8 mouse cellular contexts compared by ENCODE assay signal in the genomic region with DNA sequence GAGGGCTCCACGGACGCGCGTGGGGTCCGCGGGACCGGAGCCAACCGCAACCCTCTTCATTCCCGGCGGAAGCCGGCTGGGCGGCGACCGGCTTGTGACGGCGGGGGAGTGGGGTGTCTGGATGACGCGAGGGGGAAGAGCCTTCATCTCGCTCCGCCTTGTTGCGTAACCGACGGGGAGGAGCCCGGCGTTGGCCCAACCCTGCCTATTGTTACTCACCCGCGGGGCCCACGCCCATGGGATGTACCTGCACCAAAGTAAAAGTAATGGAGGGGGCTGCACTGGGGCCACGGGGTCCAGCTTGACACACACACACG. TPM values are rescaled to one million over a fixed set of nuclear protein-coding genes. Genes with fewer than 3 reads are reported as not detected.
DNase-seq lines count a peak whose midpoint lies in the region; ATAC-seq and TF ChIP-seq lines count a peak whose summit lies in the region.

No protein-coding gene starts in this region.

- H3K4me1 ChIP-seq in bone marrow macrophage, adult 2 months (ENCODE audit: control insufficient read depth, insufficient read depth, low read length): peaks cover 39% of the 10 kb centered on the region
- no peaks in the 10 kb centered on the region for H3K4me1 ChIP-seq in embryonic fibroblast, embryonic 13.5 days (ENCODE audit: control insufficient read depth, insufficient read depth, low read length)
- H3K4me1 ChIP-seq in heart, embryonic 12.5 days (replicated peaks): peaks cover 4% of the 10 kb centered on the region; the same call in 1 of the 2 replicates
- H3K4me1 ChIP-seq in kidney, postnatal 0 days (replicated peaks; ENCODE audit: insufficient read depth, low read length): no peaks in the 10 kb centered on the region
- no peaks in the 10 kb centered on the region for H3K4me1 ChIP-seq in liver, embryonic 11.5 days (replicated peaks; ENCODE audit: control insufficient read depth, insufficient read depth, low read length)

- H3ac ChIP-seq in C2C12 (ENCODE audit: control insufficient read depth, insufficient read length, low read depth): peak overlapping the region; percentile 76
- no peak overlapping the region for H3ac ChIP-seq in myocyte (ENCODE audit: control insufficient read depth, insufficient read length)

- H3K4me3 ChIP-seq in C2C12 (ENCODE audit: insufficient read depth, poor library complexity, severe bottlenecking): peak overlapping the region; percentile 41
- peak overlapping the region; percentile 80 for H3K4me3 ChIP-seq in bone marrow macrophage, adult 2 months (ENCODE audit: insufficient read depth, low read length)
- H3K4me3 ChIP-seq in embryonic fibroblast, embryonic 13.5 days (ENCODE audit: insufficient read depth, low read length): peak overlapping the region; percentile 85
- peak overlapping the region; percentile 64 for H3K4me3 ChIP-seq in heart, embryonic 12.5 days
- peak overlapping the region; percentile 48 for H3K4me3 ChIP-seq in kidney, postnatal 0 days (replicated peaks; ENCODE audit: low read depth, low read length)
- H3K4me3 ChIP-seq in liver, embryonic 11.5 days (ENCODE audit: low read depth, low read length): peak overlapping the region; percentile 58
- peak overlapping the region; percentile 70 for H3K4me3 ChIP-seq in myocyte

- DNase-seq in kidney, postnatal 0 days (ENCODE audit: low spot score): peak; percentile 88
- peak; percentile 78 for DNase-seq in liver, embryonic 11.5 days (ENCODE audit: low spot score)
- DNase-seq in spleen, postnatal 4 days (ENCODE audit: low spot score in 2 of 2): peak; percentile 81 to 89

- WGBS in heart, embryonic 12.5 days: 9% methylated on average over 27 of the region's 30 CpGs
- WGBS in kidney, postnatal 0 days: 19% methylated on average over 29 of the region's 30 CpGs
- 12% methylated on average over 26 of the region's 30 CpGs for WGBS in liver, embryonic 11.5 days

- peak overlapping the region; percentile 79 for H3K9ac ChIP-seq in heart, embryonic 12.5 days
- peak overlapping the region; percentile 63 for H3K9ac ChIP-seq in kidney, postnatal 0 days (ENCODE audit: low read depth, low read length)
- H3K9ac ChIP-seq in liver, embryonic 11.5 days (ENCODE audit: low read depth, low read length): peak overlapping the region; percentile 58

- TF ChIP-seq POLR2A in bone marrow macrophage, adult 2 months (IDR thresholded peaks at IDR 0.05; ENCODE audit: borderline replicate concordance, low read depth, low read length): no peak
- peak; percentile 74 for TF ChIP-seq POLR2A in embryonic fibroblast, embryonic 13.5 days (IDR thresholded peaks at IDR 0.05; ENCODE audit: low read depth, low read length)
- peak; percentile 83 for TF ChIP-seq POLR2A in myocyte (IDR thresholded peaks at IDR 0.05; ENCODE audit: insufficient read length, low read depth)

- H3K4me2 ChIP-seq in heart, embryonic 12.5 days: peak overlapping the region; percentile 75
- H3K4me2 ChIP-seq in kidney, postnatal 0 days (ENCODE audit: low read length): peak overlapping the region; percentile 61
- peak overlapping the region; percentile 77 for H3K4me2 ChIP-seq in liver, embryonic 11.5 days
- H3K4me2 ChIP-seq in myocyte (ENCODE audit: low read depth): peak overlapping the region; percentile 69

- peaks cover 47% of the 10 kb centered on the region for H3K79me2 ChIP-seq in C2C12 (ENCODE audit: control insufficient read depth, insufficient read depth)
- H3K79me2 ChIP-seq in myocyte (ENCODE audit: control insufficient read depth, insufficient read depth): peaks cover 45% of the 10 kb centered on the region

- peaks cover 32% of the 10 kb centered on the region for H3K79me3 ChIP-seq in C2C12 (ENCODE audit: low read depth)

- H3K9me3 ChIP-seq in heart, embryonic 12.5 days (replicated peaks): no peaks in the 10 kb centered on the region
- H3K9me3 ChIP-seq in kidney, postnatal 0 days (replicated peaks; ENCODE audit: low read length): no peaks in the 10 kb centered on the region
- H3K9me3 ChIP-seq in liver, embryonic 11.5 days (ENCODE audit: control insufficient read depth, low read length): no peaks in the 10 kb centered on the region

- peak overlapping the region; percentile 74 for H3K27ac ChIP-seq in bone marrow macrophage, adult 2 months (ENCODE audit: insufficient read depth, low read depth, low read length)
- H3K27ac ChIP-seq in embryonic fibroblast, embryonic 13.5 days (ENCODE audit: insufficient read depth, low read length): no peak overlapping the region
- H3K27ac ChIP-seq in heart, embryonic 12.5 days (ENCODE audit: poor library complexity, severe bottlenecking): 0 out of 2 replicates have a peak overlapping the region, but pooled peaks have one; percentile 34
- H3K27ac ChIP-seq in kidney, postnatal 0 days: peak overlapping the region; percentile 92; the same call in 1 of the 2 replicates
- H3K27ac ChIP-seq in liver, embryonic 11.5 days (ENCODE audit: low read depth, low read length): no peak overlapping the region

- TF ChIP-seq CTCF in C2C12 (IDR thresholded peaks at IDR 0.05; ENCODE audit: control insufficient read depth, insufficient read depth, insufficient read length): no peak
- no peak for TF ChIP-seq CTCF in bone marrow macrophage, adult 2 months (IDR thresholded peaks at IDR 0.05; ENCODE audit: low read depth, low read length)
- TF ChIP-seq CTCF in embryonic fibroblast, embryonic 13.5 days (IDR thresholded peaks at IDR 0.05; ENCODE audit: borderline replicate concordance, insufficient read depth, low read length): no peak
- TF ChIP-seq CTCF in kidney, postnatal 0 days (IDR thresholded peaks at IDR 0.05; ENCODE audit: low read depth): no peak

- H3K36me3 ChIP-seq in C2C12 (ENCODE audit: control insufficient read depth, insufficient read depth) (no peaks in the 10 kb centered on the region), myocyte (ENCODE audit: control insufficient read depth, insufficient read depth) (no peaks in the 10 kb centered on the region)
- H3K36me3 ChIP-seq in heart, embryonic 12.5 days: no peaks in the 10 kb centered on the region
- no peaks in the 10 kb centered on the region for H3K36me3 ChIP-seq in kidney, postnatal 0 days (ENCODE audit: insufficient read depth, low read length)
- no peaks in the 10 kb centered on the region for H3K36me3 ChIP-seq in liver, embryonic 11.5 days (ENCODE audit: control insufficient read depth, insufficient read depth, low read length)

- peak; percentile 97 for ATAC-seq in heart, embryonic 12.5 days (ENCODE audit: insufficient number of reproducible peaks, low FRiP score)
- ATAC-seq in kidney, postnatal 0 days (replicated peaks; ENCODE audit: low FRiP score, low read depth): peak; percentile 96
- peak; percentile 96 for ATAC-seq in liver, embryonic 11.5 days (replicated peaks; ENCODE audit: low FRiP score)

- H3K27me3 ChIP-seq in C2C12 (ENCODE audit: control insufficient read depth, insufficient read depth, insufficient read length) (no peaks in the 10 kb centered on the region), myocyte (ENCODE audit: control insufficient read depth, insufficient read depth, insufficient read length) (no peaks in the 10 kb centered on the region)
- no peaks in the 10 kb centered on the region for H3K27me3 ChIP-seq in heart, embryonic 12.5 days (replicated peaks)
- no peaks in the 10 kb centered on the region for H3K27me3 ChIP-seq in kidney, postnatal 0 days (ENCODE audit: insufficient read depth, low read length)
- H3K27me3 ChIP-seq in liver, embryonic 11.5 days (replicated peaks; ENCODE audit: control insufficient read depth, insufficient read depth, low read length): no peaks in the 10 kb centered on the region

TF ChIP-seq in C2C12, 6 proteins besides CTCF, POLR2A, EP300 and RAD21:
- TF ChIP-seq MYOG (IDR thresholded peaks at IDR 0.05; ENCODE audit: control insufficient read depth, extremely low read depth, insufficient read length) (no peak), CEBPB (IDR thresholded peaks at IDR 0.05; ENCODE audit: low read depth) (peak; percentile 87)

TF ChIP-seq in myocyte, 11 proteins besides CTCF, POLR2A, EP300 and RAD21:
- TF ChIP-seq MYOD1 (IDR thresholded peaks at IDR 0.05; ENCODE audit: control insufficient read depth in 1 of 3, insufficient read length in 2 of 3, low read depth in 2 of 3) (no peak), MAX (IDR thresholded peaks at IDR 0.05; ENCODE audit: low read depth) (no peak), SRF (IDR thresholded peaks at IDR 0.05; ENCODE audit: control insufficient read depth, insufficient read length, low read depth) (no peak), MYOG (IDR thresholded peaks at IDR 0.05; ENCODE audit: control insufficient read depth in 1 of 3, insufficient read depth in 1 of 3, insufficient read length in 2 of 3, low read depth in 2 of 3) (no peak), TCF12 (IDR thresholded peaks at IDR 0.05; ENCODE audit: insufficient read depth, poor library complexity, severe bottlenecking) (no peak), E2F4 (IDR thresholded peaks at IDR 0.05; ENCODE audit: insufficient read depth) (no peak), POLR2AphosphoS2 (IDR thresholded peaks at IDR 0.05; ENCODE audit: insufficient read length, low read depth) (peak; percentile 66), TCF3 (IDR thresholded peaks at IDR 0.05; ENCODE audit: insufficient read length, low read depth) (no peak), USF1 (IDR thresholded peaks at IDR 0.05; ENCODE audit: low read depth) (no peak), REST (IDR thresholded peaks at IDR 0.05; ENCODE audit: insufficient read depth, insufficient read length) (no peak), CEBPB (IDR thresholded peaks at IDR 0.05; ENCODE audit: insufficient read depth, poor library complexity, severe bottlenecking) (peak; percentile 81)

RNA-seq across cellular contexts. Expression of a gene that starts 0.3 kb away (rescaled TPM):
- 7.0 TPM for polyA plus RNA-seq in C2C12 (2012; fragmentation: generic; extraction: Trizol)
- polyA plus RNA-seq in bone marrow macrophage, adult 2 months (2012; ENCODE audit: insufficient read depth, insufficient read length, missing spikeins): 39.9 and 50.5 TPM in 2 replicates
- 6.2 and 7.2 TPM in 2 replicates for polyA plus RNA-seq in embryonic fibroblast, embryonic 13.5 days (2011; ENCODE audit: insufficient read length, low read depth, missing spikeins)
- 11.4 and 12.7 TPM in 2 replicates for polyA plus RNA-seq in heart, embryonic 12.5 days (2016; fragmentation: Nextera tagmentation; extraction: Ambion mirVana)
- polyA plus RNA-seq in kidney, postnatal 0 days (2015; fragmentation: Nextera tagmentation; extraction: Ambion mirVana): 13.9 and 14.5 TPM in 2 replicates
- polyA plus RNA-seq in liver, embryonic 11.5 days (2014; fragmentation: Nextera tagmentation; extraction: Ambion mirVana): 6.4 and 6.6 TPM in 2 replicates
- polyA plus RNA-seq in myocyte (2012; fragmentation: generic; extraction: Trizol): 11.6 TPM

RNA-seq across cellular contexts. Expression of a gene that starts 57.6 kb away (rescaled TPM):
- polyA plus RNA-seq in C2C12 (2012; fragmentation: generic; extraction: Trizol): not detected
- polyA plus RNA-seq in bone marrow macrophage, adult 2 months (2012; ENCODE audit: insufficient read depth, insufficient read length, missing spikeins): not detected in 2 replicates
- not detected in 2 replicates for polyA plus RNA-seq in embryonic fibroblast, embryonic 13.5 days (2011; ENCODE audit: insufficient read length, low read depth, missing spikeins)
- polyA plus RNA-seq in heart, embryonic 12.5 days (2016; fragmentation: Nextera tagmentation; extraction: Ambion mirVana): not detected in 2 replicates
- polyA plus RNA-seq in kidney, postnatal 0 days (2015; fragmentation: Nextera tagmentation; extraction: Ambion mirVana): not detected in 2 replicates
- polyA plus RNA-seq in liver, embryonic 11.5 days (2014; fragmentation: Nextera tagmentation; extraction: Ambion mirVana): not detected in 2 replicates
- not detected for polyA plus RNA-seq in myocyte (2012; fragmentation: generic; extraction: Trizol)

Comparison
In these comparisons a context has a peak if more than half of its experiments do, and no peak if none do; other contexts are left out.
1. H3K27ac ChIP-seq: peak in bone marrow macrophage, adult 2 months (single experiment), heart, embryonic 12.5 days (single experiment) and kidney, postnatal 0 days (single experiment); none in embryonic fibroblast, embryonic 13.5 days (single experiment) and liver, embryonic 11.5 days (single experiment).
2. Peak in every context shown above with its lines, with median percentiles within 50 percentile points of each other: H3K4me3 ChIP-seq, ATAC-seq, H3K4me2 ChIP-seq, H3K9ac ChIP-seq and DNase-seq.